Mouse (Mus musculus) erythroblast, embryonic 14.5 days (primary cell): Measurements from ENCODE around the gene Gucy2e. TPM values are rescaled to one million over a fixed set of nuclear protein-coding genes. Genes with fewer than 3 reads are reported as not detected.

Experiments used
- H3K27me3 ChIP-seq: 2 replicates; pipeline ENCODE4 v1.6.1; 2012; ENCODE audit warnings: inconsistent platforms; ENCODE audit not compliant: control insufficient read depth
- H3K36me3 ChIP-seq: 2 replicates; pipeline ENCODE4 v1.6.1; 2012; ENCODE audit warnings: mild to moderate bottlenecking, inconsistent platforms; ENCODE audit not compliant: control insufficient read depth
- H3K4me1 ChIP-seq: 2 replicates; pipeline ENCODE4 v1.6.1; 2012; ENCODE audit warnings: inconsistent platforms; ENCODE audit not compliant: control insufficient read depth
- H3K4me3 ChIP-seq: replicated peaks from 2 replicates; pipeline ENCODE3; 2012; ENCODE audit warnings: moderate library complexity, mild to moderate bottlenecking, inconsistent platforms
- H3K9me3 ChIP-seq: 2 replicates; pipeline ENCODE4 v1.6.1; 2012; ENCODE audit warnings: low read length, inconsistent platforms, mixed read lengths; ENCODE audit not compliant: control insufficient read depth
- GATA1 ChIP-seq: IDR thresholded peaks from 2 replicates; pipeline ENCODE4 v1.6.1; 2012; ENCODE audit warnings: low read length, inconsistent platforms, mixed read lengths
- TAL1 ChIP-seq: IDR thresholded peaks from 3 replicates; pipeline ENCODE4 v1.6.1; 2012; ENCODE audit warnings: low read length, inconsistent platforms, mixed read lengths
- polyA plus RNA-seq: library from polyadenylated mRNA; stranded (reverse); fragments of >175 nt; gene quantifications from 2 replicates; pipeline ENCODE4 v1.2.3, GENCODE M21; 2012

The Gucy2e gene
- polyA plus RNA-seq, 1 experiment = not detected

GRCm38 (mm10) chr11:69249131-69249530 lies 12.3 kb upstream of the Gucy2e start:
- H3K4me3 ChIP-seq = no peak overlapping the region
- H3K27me3 ChIP-seq = peaks cover 3% of the 10 kb centered on the region; the same call in 1 of the 2 replicates
- no peak for TF ChIP-seq GATA1
- TF ChIP-seq TAL1 = no peak
- no peaks in the 10 kb centered on the region for H3K4me1 ChIP-seq
- H3K9me3 ChIP-seq = no peaks in the 10 kb centered on the region
- no peaks in the 10 kb centered on the region for H3K36me3 ChIP-seq

GRCm38 (mm10) chr11:69245643-69246042 lies 8.8 kb upstream of the Gucy2e start:
- H3K27me3 ChIP-seq = peaks cover 4% of the 10 kb centered on the region; the same call in 1 of the 2 replicates
- H3K4me1 ChIP-seq = no peaks in the 10 kb centered on the region
- no peak overlapping the region for H3K4me3 ChIP-seq
- H3K9me3 ChIP-seq = no peaks in the 10 kb centered on the region
- H3K36me3 ChIP-seq = no peaks in the 10 kb centered on the region
- TF ChIP-seq GATA1 = no peak
- no peak for TF ChIP-seq TAL1

- peaks cover 5% of the 10 kb centered on the region; the same call in 1 of the 2 replicates for H3K27me3 ChIP-seq
- no peaks in the 10 kb centered on the region for H3K9me3 ChIP-seq
- TF ChIP-seq TAL1 (no peak), GATA1 (no peak)
- H3K4me1 ChIP-seq = no peaks in the 10 kb centered on the region
- H3K4me3 ChIP-seq = no peak overlapping the region
- no peaks in the 10 kb centered on the region for H3K36me3 ChIP-seq
Observed at GRCm38 (mm10) chr11:69244911-69245310, 8.1 kb upstream of the Gucy2e start.

GRCm38 (mm10) chr11:69236061-69236925 lies 543 bp downstream of the Gucy2e start:
- no peaks in the 10 kb centered on the region for H3K36me3 ChIP-seq
- H3K27me3 ChIP-seq = peaks cover 53% of the 10 kb centered on the region
- peak overlapping the region; percentile 15 for H3K4me3 ChIP-seq
- no peak for TF ChIP-seq TAL1
- TF ChIP-seq GATA1 = no peak
- no peaks in the 10 kb centered on the region; the same call in 1 of the 2 replicates for H3K9me3 ChIP-seq
- H3K4me1 ChIP-seq = peaks cover 11% of the 10 kb centered on the region

GRCm38 (mm10) chr11:69235285-69236060 lies 1.4 kb downstream of the Gucy2e start:
- no peaks in the 10 kb centered on the region; the same call in 1 of the 2 replicates for H3K9me3 ChIP-seq
- TF ChIP-seq TAL1 = no peak
- TF ChIP-seq GATA1 = no peak
- H3K4me3 ChIP-seq = peak overlapping the region; percentile 15
- H3K36me3 ChIP-seq = no peaks in the 10 kb centered on the region
- H3K27me3 ChIP-seq = peaks cover 52% of the 10 kb centered on the region
- H3K4me1 ChIP-seq = peaks cover 11% of the 10 kb centered on the region

- Histone ChIP-seq H3K4me3 (no peak overlapping the region), H3K9me3 (no peaks in the 10 kb centered on the region; the same call in 1 of the 2 replicates), H3K27me3 (peaks cover 47% of the 10 kb centered on the region), H3K4me1 (peaks cover 11% of the 10 kb centered on the region), H3K36me3 (no peaks in the 10 kb centered on the region)
- TF ChIP-seq TAL1 (no peak), GATA1 (no peak)
Observed at GRCm38 (mm10) chr11:69233141-69233540, 3.7 kb downstream of the Gucy2e start.

- H3K27me3 ChIP-seq = peaks cover 27% of the 10 kb centered on the region
- no peaks in the 10 kb centered on the region for H3K36me3 ChIP-seq
- H3K9me3 ChIP-seq = no peaks in the 10 kb centered on the region; the same call in 1 of the 2 replicates
- TF ChIP-seq TAL1 (no peak), GATA1 (no peak)
- H3K4me3 ChIP-seq = no peak overlapping the region
- peaks cover 5% of the 10 kb centered on the region for H3K4me1 ChIP-seq
Observed at GRCm38 (mm10) chr11:69230420-69230819, 6.4 kb downstream of the Gucy2e start.

GRCm38 (mm10) chr11:69225715-69226114 lies 11.1 kb downstream of the Gucy2e start:
- no peak for TF ChIP-seq GATA1
- no peak for TF ChIP-seq TAL1
- Histone ChIP-seq H3K27me3 (peaks cover 9% of the 10 kb centered on the region), H3K36me3 (no peaks in the 10 kb centered on the region), H3K4me3 (no peak overlapping the region), H3K4me1 (no peaks in the 10 kb centered on the region), H3K9me3 (no peaks in the 10 kb centered on the region)

- Histone ChIP-seq H3K4me1 (no peaks in the 10 kb centered on the region), H3K27me3 (peaks cover 7% of the 10 kb centered on the region), H3K4me3 (no peak overlapping the region), H3K9me3 (no peaks in the 10 kb centered on the region), H3K36me3 (no peaks in the 10 kb centered on the region)
- TF ChIP-seq GATA1 (no peak), TAL1 (no peak)
Observed at GRCm38 (mm10) chr11:69223101-69223500, 13.7 kb downstream of the Gucy2e start.
